Mouse (Mus musculus): ENCODE data around the gene Pax2.

DNA sequence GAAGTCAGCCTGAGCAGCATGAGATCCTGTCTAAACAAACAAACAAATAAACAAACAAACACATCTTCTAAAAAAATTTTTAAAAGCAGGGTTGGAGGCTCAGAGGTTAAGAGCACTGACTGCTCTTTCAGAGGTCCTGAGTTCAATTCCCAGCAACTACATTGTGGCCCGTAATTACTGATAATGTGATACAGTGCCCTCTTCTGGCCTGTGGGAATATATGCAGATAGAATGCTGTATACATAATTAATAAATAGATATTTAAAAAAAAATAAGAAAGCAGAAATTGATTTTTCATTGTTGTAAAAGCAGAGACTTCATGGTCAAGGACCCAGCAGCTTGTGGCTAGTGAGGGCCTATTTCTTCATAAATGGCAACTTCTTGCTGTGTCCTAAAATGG is 119.9 kb downstream of the Pax2 start:
- TF ChIP-seq CTCF (IDR thresholded peaks at IDR 0.05; ENCODE audit: low read depth): no peak
- no peak for TF ChIP-seq EP300 (IDR thresholded peaks at IDR 0.05; ENCODE audit: low read depth)
